Mouse (Mus musculus) testis, adult 2 months (tissue): ENCODE measurements around the gene Ptprz1. TPM values are rescaled to one million over a fixed set of nuclear protein-coding genes. Genes with fewer than 3 reads are reported as not detected.

Experiments used
- H3K27ac ChIP-seq: fragments of 200-500 bp; 2 replicates; pipeline ENCODE4 v1.5.1; 2012; ENCODE audit warnings: low read depth, low read length; ENCODE audit not compliant: control insufficient read depth, insufficient read depth
- H3K27me3 ChIP-seq: fragments of 200-500 bp; 2 replicates; pipeline ENCODE4 v1.6.1; 2012; ENCODE audit warnings: mild to moderate bottlenecking, low read length, moderate library complexity; ENCODE audit not compliant: control insufficient read depth, insufficient read depth
- H3K36me3 ChIP-seq: fragments of 200-500 bp; 2 replicates; pipeline ENCODE4 v1.6.1; 2012; ENCODE audit warnings: mild to moderate bottlenecking, low read length; ENCODE audit not compliant: control insufficient read depth, insufficient read depth
- H3K4me1 ChIP-seq: fragments of 200-500 bp; 2 replicates; pipeline ENCODE4 v1.6.1; 2012; ENCODE audit warnings: low read length; ENCODE audit not compliant: control insufficient read depth, insufficient read depth
- H3K4me3 ChIP-seq: fragments of 200-500 bp; 2 replicates; pipeline ENCODE4 v1.5.1; 2012; ENCODE audit warnings: low read depth, mild to moderate bottlenecking, low read length, moderate library complexity, mixed read lengths; ENCODE audit not compliant: control insufficient read depth
- CTCF ChIP-seq: fragments of 200-500 bp; IDR thresholded peaks from 2 replicates; pipeline ENCODE4 v1.5.1; 2012; ENCODE audit warnings: low read depth, mild to moderate bottlenecking, inconsistent platforms, low read length, moderate library complexity; ENCODE audit not compliant: control insufficient read depth, insufficient read depth, insufficient replicate concordance
- POLR2A ChIP-seq: fragments of 200-500 bp; IDR thresholded peaks from 2 replicates; pipeline ENCODE4 v1.6.1; 2012; ENCODE audit warnings: low read depth, mild to moderate bottlenecking, inconsistent platforms, low read length, moderate library complexity; ENCODE audit not compliant: control insufficient read depth
- polyA plus RNA-seq: library from polyadenylated mRNA; depleted of rRNA; stranded (reverse); fragments of >200 nt; gene quantifications from 2 replicates; pipeline ENCODE4 v1.2.3, GENCODE M21; 2012

Ptprz1 gene
- polyA plus RNA-seq, 1 experiment = 0.02 TPM

DNA sequence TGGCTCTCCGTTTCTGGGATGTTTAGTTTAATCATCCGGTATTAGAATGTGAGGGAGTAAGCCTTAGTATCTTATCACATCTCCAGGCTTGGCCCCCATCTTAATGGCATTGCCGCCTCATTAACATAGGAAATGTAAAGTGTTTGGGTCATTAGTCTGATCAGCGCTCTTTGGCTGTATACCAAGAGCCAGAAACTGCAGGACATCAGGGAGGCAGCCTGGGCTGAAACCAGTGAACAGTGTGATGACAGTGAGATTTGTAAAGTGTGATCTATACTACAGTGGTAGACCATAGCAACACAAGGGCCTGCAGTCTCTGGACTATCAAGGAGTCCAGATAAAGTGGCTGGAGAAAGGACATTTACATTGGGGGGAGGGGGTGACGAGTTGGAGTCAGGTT, 62.2 kb downstream of the Ptprz1 start:
- Histone ChIP-seq H3K27ac (no peak overlapping the region), H3K27me3 (no peaks in the 10 kb centered on the region), H3K4me1 (no peaks in the 10 kb centered on the region), H3K36me3 (no peaks in the 10 kb centered on the region), H3K4me3 (no peak overlapping the region)
- TF ChIP-seq POLR2A = no peak
- TF ChIP-seq CTCF = no peak

DNA sequence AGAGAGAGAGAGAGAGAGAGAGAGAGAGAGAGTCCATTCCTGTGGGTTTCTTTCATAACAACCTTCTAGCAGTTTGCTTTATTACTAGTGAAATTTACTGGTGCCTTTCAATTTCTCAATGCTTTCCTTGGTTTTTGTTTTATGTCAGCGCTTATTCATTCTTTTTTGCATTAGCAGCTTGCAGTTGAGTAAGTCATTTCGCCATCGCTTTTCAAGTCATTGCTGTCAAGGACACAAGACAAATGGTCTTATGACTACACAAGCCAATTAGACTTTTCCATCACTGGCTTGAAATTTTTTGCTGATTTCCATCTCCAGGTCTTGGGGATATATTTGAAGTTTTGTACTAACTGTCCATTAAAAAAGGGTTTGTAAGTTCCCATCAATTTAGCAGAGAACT, 68.9 kb downstream of the Ptprz1 start:
- Histone ChIP-seq H3K27ac (no peak overlapping the region), H3K4me3 (no peak overlapping the region), H3K27me3 (no peaks in the 10 kb centered on the region), H3K4me1 (peaks cover 5% of the 10 kb centered on the region), H3K36me3 (no peaks in the 10 kb centered on the region)
- TF ChIP-seq POLR2A = no peak
- TF ChIP-seq CTCF = no peak

DNA sequence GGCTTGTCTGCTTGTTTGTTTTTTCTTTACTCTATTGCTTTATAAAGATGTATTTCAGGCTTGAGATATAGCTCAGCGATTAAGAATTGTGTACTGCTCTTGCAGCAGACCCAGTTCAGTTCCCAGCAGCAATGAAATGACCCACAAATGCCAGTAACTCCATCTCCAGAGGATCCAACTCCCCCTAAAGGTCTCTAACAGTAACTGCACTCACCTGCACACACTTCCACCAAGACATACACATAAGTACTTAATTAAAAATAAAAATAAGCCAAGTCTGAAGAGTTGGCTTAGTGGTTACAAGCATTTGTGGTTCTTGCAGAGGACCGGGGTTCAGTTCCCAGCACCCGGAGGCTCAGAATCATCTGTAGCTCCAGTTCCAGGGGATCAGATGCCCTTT, 88.1 kb downstream of the Ptprz1 start:
- H3K36me3 ChIP-seq = no peaks in the 10 kb centered on the region
- H3K4me1 ChIP-seq = no peaks in the 10 kb centered on the region
- no peak for TF ChIP-seq POLR2A
- TF ChIP-seq CTCF = no peak
- no peaks in the 10 kb centered on the region for H3K27me3 ChIP-seq
- no peak overlapping the region for H3K4me3 ChIP-seq
- no peak overlapping the region for H3K27ac ChIP-seq

DNA sequence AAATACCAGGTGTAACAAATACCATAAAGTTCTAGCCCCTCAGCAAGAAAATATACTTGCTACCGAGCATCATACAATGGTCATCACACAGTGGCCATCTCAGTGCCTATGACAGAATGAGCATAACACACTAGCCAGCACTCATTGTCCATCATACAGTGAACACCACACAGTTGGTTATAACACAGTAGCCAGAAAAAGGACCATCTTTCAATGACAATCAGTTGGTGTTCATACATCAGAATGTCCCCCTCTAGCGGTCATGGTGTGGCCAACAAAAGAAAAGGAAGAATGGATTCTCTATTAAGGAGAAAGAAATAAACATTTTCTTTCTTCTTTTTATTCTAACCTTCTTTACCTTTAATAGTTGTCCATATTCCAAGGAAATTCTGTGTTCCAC, 92.8 kb downstream of the Ptprz1 start:
- no peak for TF ChIP-seq CTCF
- TF ChIP-seq POLR2A = no peak
- Histone ChIP-seq H3K27ac (no peak overlapping the region), H3K36me3 (no peaks in the 10 kb centered on the region), H3K27me3 (no peaks in the 10 kb centered on the region), H3K4me1 (no peaks in the 10 kb centered on the region), H3K4me3 (no peak overlapping the region)

DNA sequence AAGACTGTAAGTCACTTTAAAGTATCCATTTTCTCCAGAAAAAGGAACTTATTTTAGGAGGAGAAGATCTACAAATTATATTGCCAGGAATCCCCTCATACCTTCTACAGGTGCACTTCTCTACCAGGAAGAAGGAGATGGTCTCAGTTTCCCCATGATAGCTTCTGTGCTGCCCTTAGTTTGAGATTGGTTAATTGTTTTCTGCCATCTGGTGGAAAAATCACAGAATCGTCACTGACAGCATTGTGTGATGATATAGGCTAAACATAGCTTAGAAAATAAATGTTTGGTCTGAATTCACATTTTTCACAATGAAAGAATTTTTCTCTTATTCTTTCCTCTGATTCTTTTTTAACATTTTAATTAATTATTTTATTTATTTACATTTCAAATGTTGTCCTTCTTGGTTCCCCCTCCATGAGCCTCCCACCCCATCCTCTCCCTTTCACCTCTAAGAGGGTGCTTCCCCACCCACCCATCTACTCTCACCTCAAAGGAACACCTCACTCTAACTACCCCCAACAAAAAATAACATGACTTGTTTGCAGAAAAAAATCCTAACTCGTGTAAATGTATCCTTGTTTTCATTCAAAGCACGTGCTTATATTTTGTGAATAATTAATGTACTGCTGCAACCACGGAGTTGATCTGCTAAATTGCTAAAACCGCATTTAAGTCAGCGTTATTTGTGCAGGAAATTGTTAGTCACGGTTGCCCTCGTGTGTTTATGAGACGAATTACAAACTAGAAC, 108.6 kb downstream of the Ptprz1 start:
- Histone ChIP-seq H3K4me1 (no peaks in the 10 kb centered on the region), H3K36me3 (no peaks in the 10 kb centered on the region), H3K4me3 (no peak overlapping the region), H3K27me3 (no peaks in the 10 kb centered on the region), H3K27ac (no peak overlapping the region)
- TF ChIP-seq CTCF = no peak
- TF ChIP-seq POLR2A = no peak

DNA sequence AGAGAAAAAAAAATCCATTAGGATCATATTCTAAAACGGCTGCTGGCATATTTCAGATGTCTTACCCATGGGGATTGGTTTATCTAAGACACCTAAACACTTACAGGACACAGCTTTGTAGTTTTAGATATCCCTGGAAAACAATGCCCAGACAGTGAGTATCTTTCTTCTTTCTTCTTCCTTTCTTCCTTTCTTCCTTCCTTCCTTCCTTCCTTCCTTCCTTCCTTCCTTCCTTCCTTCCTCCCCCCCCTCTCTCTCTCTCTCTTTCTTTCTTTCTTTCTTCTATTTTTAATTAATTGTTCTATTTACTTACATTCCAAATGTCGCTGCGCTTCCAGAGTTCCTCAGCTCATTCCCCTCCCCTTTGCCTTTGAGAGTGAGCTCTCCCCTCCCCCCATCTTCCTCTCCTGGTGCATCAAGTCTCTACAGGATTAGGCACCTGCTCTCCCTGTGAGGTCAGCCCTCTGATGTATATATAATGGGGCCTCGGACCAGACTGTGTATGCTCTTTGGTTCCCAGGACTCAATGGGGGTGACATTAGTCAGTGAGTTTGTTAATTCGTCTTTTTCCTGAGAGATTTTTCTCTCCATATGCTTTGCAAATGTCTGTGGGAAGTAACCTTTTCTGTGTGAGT, 109.3 kb downstream of the Ptprz1 start:
- no peaks in the 10 kb centered on the region for H3K4me1 ChIP-seq
- H3K4me3 ChIP-seq = no peak overlapping the region
- H3K36me3 ChIP-seq = no peaks in the 10 kb centered on the region
- H3K27me3 ChIP-seq = no peaks in the 10 kb centered on the region
- H3K27ac ChIP-seq = no peak overlapping the region
- TF ChIP-seq POLR2A (no peak), CTCF (no peak)

DNA sequence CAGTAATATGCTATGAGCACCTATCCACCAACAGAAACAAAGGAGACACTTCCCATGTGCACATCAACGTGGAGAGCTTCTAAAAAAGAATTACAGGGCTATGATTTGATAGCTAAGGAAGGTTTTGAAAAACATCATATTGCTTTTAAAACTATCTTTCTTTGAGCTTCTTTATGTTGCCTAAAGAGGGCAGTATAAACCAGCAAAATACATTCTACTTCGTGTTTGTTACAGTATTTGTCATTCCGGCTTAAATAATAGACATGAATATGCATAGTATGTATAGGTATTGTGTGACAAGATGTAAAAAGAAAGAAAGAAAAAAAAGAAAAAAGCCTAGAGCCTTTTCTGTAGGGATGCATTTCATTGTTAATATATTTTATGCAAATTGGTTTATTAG, 127.8 kb downstream of the Ptprz1 start:
- H3K36me3 ChIP-seq = no peaks in the 10 kb centered on the region
- no peak overlapping the region for H3K4me3 ChIP-seq
- H3K27me3 ChIP-seq = no peaks in the 10 kb centered on the region
- H3K4me1 ChIP-seq = no peaks in the 10 kb centered on the region
- no peak for TF ChIP-seq POLR2A
- no peak for TF ChIP-seq CTCF
- no peak overlapping the region for H3K27ac ChIP-seq
